Mouse (Mus musculus) ES-E14 (cell line): ENCODE data around the gene Tmbim7. TPM values are rescaled to one million over a fixed set of nuclear protein-coding genes. Genes with fewer than 3 reads are reported as not detected.

Experiments used
- DNase-seq: peaks from one replicate; pipeline ENCODE4 v3.0.0-alpha.2; 2013; ENCODE audit warnings: low read depth, low spot score
- H3K27ac ChIP-seq: 2 replicates; pipeline ENCODE4 v1.5.1; 2012; ENCODE audit warnings: low read depth, mild to moderate bottlenecking, low read length, moderate library complexity, mixed read lengths; ENCODE audit not compliant: poor library complexity, insufficient read depth, severe bottlenecking
- H3K36me3 ChIP-seq: 2 replicates; pipeline ENCODE4 v1.6.1; 2012; ENCODE audit warnings: mild to moderate bottlenecking, low read length, moderate library complexity, mixed read lengths; ENCODE audit not compliant: control insufficient read depth, poor library complexity, insufficient read depth, severe bottlenecking
- H3K4me1 ChIP-seq, 2 experiments: fragments of 150-350 bp in 1 of 2; sonication (generic) in 1 of 2; 2 replicates each; pipeline ENCODE4 v1.6.1; 2012; ENCODE audit warnings: low read length in 2 of 2, mild to moderate bottlenecking in 1 of 2, mixed read lengths in 1 of 2; ENCODE audit not compliant: control insufficient read depth in 2 of 2, insufficient read depth in 2 of 2, poor library complexity in 1 of 2
- H3K4me3 ChIP-seq, 2 experiments: fragments of 150-350 bp in 1 of 2; sonication (generic) in 1 of 2; 2 replicates each; pipeline ENCODE4 v1.5.1; 2012; ENCODE audit warnings: low read length in 2 of 2, low read depth in 1 of 2, mild to moderate bottlenecking in 1 of 2, mixed read lengths in 1 of 2; ENCODE audit not compliant: insufficient read depth in 1 of 2, poor library complexity in 1 of 2, severe bottlenecking in 1 of 2
- H3K9ac ChIP-seq: 2 replicates; pipeline ENCODE4 v1.6.1; 2012; ENCODE audit warnings: low read depth, mild to moderate bottlenecking, low read length, mixed read lengths; ENCODE audit not compliant: poor library complexity, insufficient read depth, severe bottlenecking
- H3K9me3 ChIP-seq: fragments of 150-350 bp; sonication (generic); 2 replicates; pipeline ENCODE4 v1.6.1; 2012; ENCODE audit warnings: low read depth, mild to moderate bottlenecking, low read length; ENCODE audit not compliant: control insufficient read depth, insufficient read depth
- CHD2 ChIP-seq: IDR thresholded peaks from 2 replicates; pipeline ENCODE4 v1.6.1; 2014; ENCODE audit warnings: mild to moderate bottlenecking, low read depth, low read length, inconsistent platforms
- HCFC1 ChIP-seq: IDR thresholded peaks from 2 replicates; pipeline ENCODE4 v1.6.1; 2012; ENCODE audit warnings: low read length, inconsistent platforms, borderline replicate concordance; ENCODE audit not compliant: insufficient read depth
- MAFK ChIP-seq: IDR thresholded peaks from 2 replicates; pipeline ENCODE4 v1.6.1; 2014; ENCODE audit warnings: mild to moderate bottlenecking, low read depth, low read length, inconsistent platforms; ENCODE audit not compliant: insufficient read depth
- ZC3H11A ChIP-seq: IDR thresholded peaks from 2 replicates; pipeline ENCODE4 v1.6.1; 2012; ENCODE audit warnings: low read depth, mild to moderate bottlenecking, inconsistent platforms, low read length, borderline replicate concordance
- ZNF384 ChIP-seq: IDR thresholded peaks from 2 replicates; pipeline ENCODE4 v1.6.1; 2012; ENCODE audit warnings: low read depth, low read length, inconsistent platforms
- in situ Hi-C, 2 experiments: fragments of 600-800 bp; cut with MboI; formaldehyde crosslinking; loops; one replicate each; pipeline ENCODE4 v1.15.1; 2025; ENCODE audit warnings: low sequenced_read_pairs in 2 of 2, inconsistent platforms in 1 of 2; ENCODE audit not compliant: unreplicated experiment in 2 of 2
- total RNA-seq: library from RNA; depleted of rRNA; stranded (reverse); fragments of 300-350 nt; gene quantifications from 2 replicates; pipeline ENCODE4 v1.2.3, GENCODE M21; 2012

Tmbim7 gene
- total RNA-seq, 1 experiment = not detected

GRCm38 (mm10) chr5:3630055-3630454 lies 20.9 kb upstream of the Tmbim7 start:
- no peak for DNase-seq
- H3K9me3 ChIP-seq = no peaks in the 10 kb centered on the region
- H3K4me1 ChIP-seq = peaks cover 0 to 2% of the 10 kb centered on the region in 2 experiments; a peak in 1 of 4 replicates
- H3K27ac ChIP-seq = no peak overlapping the region
- 0 out of 2 replicates have a peak, but pooled peaks cover 1% of the 10 kb centered on the region for H3K36me3 ChIP-seq
- TF ChIP-seq HCFC1 = no peak
- no peak for TF ChIP-seq ZNF384
- no peak for TF ChIP-seq ZC3H11A
- TF ChIP-seq MAFK = no peak
- no peak for TF ChIP-seq CHD2
- no peak overlapping the region for H3K4me3 ChIP-seq
- no peak overlapping the region for H3K9ac ChIP-seq
- in situ Hi-C loops = no loop called here

- peaks cover 0 to 2% of the 10 kb centered on the region in 2 experiments; a peak in 1 of 4 replicates for H3K4me1 ChIP-seq
- DNase-seq = no peak
- H3K36me3 ChIP-seq = 0 out of 2 replicates have a peak, but pooled peaks cover 1% of the 10 kb centered on the region
- H3K27ac ChIP-seq = no peak overlapping the region
- in situ Hi-C loops = no loop called here
- TF ChIP-seq ZC3H11A = no peak
- no peak for TF ChIP-seq CHD2
- TF ChIP-seq MAFK = no peak
- TF ChIP-seq ZNF384 = no peak
- no peak overlapping the region for H3K4me3 ChIP-seq
- H3K9me3 ChIP-seq = no peaks in the 10 kb centered on the region
- H3K9ac ChIP-seq = no peak overlapping the region
Measured at GRCm38 (mm10) chr5:3631512-3632271, 19.3 kb upstream of the Tmbim7 start.

GRCm38 (mm10) chr5:3632285-3632684 lies 18.7 kb upstream of the Tmbim7 start:
- TF ChIP-seq MAFK (no peak), CHD2 (no peak), ZC3H11A (no peak), HCFC1 (no peak), ZNF384 (no peak)
- Histone ChIP-seq H3K4me1 (peaks cover 0 to 2% of the 10 kb centered on the region in 2 experiments; a peak in 1 of 4 replicates), H3K4me3 (no peak overlapping the region), H3K9ac (no peak overlapping the region), H3K27ac (no peak overlapping the region), H3K9me3 (no peaks in the 10 kb centered on the region), H3K36me3 (0 out of 2 replicates have a peak, but pooled peaks cover 1% of the 10 kb centered on the region)
- in situ Hi-C loops = no loop called here
- no peak for DNase-seq

GRCm38 (mm10) chr5:3633315-3633714 lies 17.7 kb upstream of the Tmbim7 start:
- no peak for TF ChIP-seq CHD2
- Histone ChIP-seq H3K27ac (no peak overlapping the region), H3K4me3 (no peak overlapping the region), H3K4me1 (peaks cover 0 to 2% of the 10 kb centered on the region in 2 experiments; a peak in 1 of 4 replicates), H3K9ac (peak overlapping the region; percentile 64; the same call in 1 of the 2 replicates), H3K9me3 (no peaks in the 10 kb centered on the region), H3K36me3 (no peaks in the 10 kb centered on the region)
- no peak for DNase-seq
- in situ Hi-C loops = no loop called here

- in situ Hi-C loops = no loop called here
Measured at GRCm38 (mm10) chr5:3633951-3634350, 17.0 kb upstream of the Tmbim7 start.

More at GRCm38 (mm10) chr5:3633951-3634350, 17.0 kb upstream of the Tmbim7 start:
- H3K9ac ChIP-seq = no peak overlapping the region
- H3K4me1 ChIP-seq = peaks cover 0 to 2% of the 10 kb centered on the region in 2 experiments; a peak in 1 of 4 replicates
- H3K27ac ChIP-seq = no peak overlapping the region
- no peaks in the 10 kb centered on the region for H3K9me3 ChIP-seq
- TF ChIP-seq CHD2 (no peak), ZNF384 (no peak), HCFC1 (no peak), ZC3H11A (0 out of 2 replicates have a peak, but pooled peaks have one; percentile 31), MAFK (no peak)
- H3K36me3 ChIP-seq = no peaks in the 10 kb centered on the region
- DNase-seq = no peak
- H3K4me3 ChIP-seq = 0 out of 4 replicates have a peak overlapping the region, but pooled peaks of 1 of the 2 experiments have one; percentile 30
